Mouse (Mus musculus) kidney, postnatal 36 days (tissue): ENCODE measurements around the gene Ctnna3.
"Not testable (repeated sequence)": the region's sequence is repeated elsewhere in the genome, so short reads cannot be mapped to it uniquely, and the experiment has no call there.

Source experiments
- DNase-seq, 2 experiments: peaks; one replicate each; pipeline ENCODE4 v3.0.0; 2021 to 2022; ENCODE audit warnings: mixed read lengths in 2 of 2

The Ctnna3 gene

DNA sequence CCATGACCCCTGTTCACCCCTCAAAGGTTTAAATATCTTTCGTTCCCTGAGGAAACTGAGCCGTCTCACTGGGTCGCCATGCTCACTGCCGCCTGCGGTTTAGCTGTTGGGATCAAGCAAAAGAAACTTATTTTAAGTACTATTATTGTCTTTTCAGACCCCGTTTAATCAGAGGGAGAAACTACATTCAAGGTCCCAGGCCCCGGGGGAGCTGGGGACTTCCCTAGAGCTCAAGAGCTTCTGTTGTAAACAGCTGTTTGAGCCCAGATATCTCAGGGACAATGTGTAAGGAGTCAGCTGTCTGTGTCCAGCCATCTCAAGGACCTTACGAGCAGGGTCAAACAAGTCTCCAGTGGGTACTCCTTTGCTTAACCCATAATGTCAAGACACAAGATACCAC is 2.8 kb upstream of the Ctnna3 start:
- no peak for DNase-seq

DNA sequence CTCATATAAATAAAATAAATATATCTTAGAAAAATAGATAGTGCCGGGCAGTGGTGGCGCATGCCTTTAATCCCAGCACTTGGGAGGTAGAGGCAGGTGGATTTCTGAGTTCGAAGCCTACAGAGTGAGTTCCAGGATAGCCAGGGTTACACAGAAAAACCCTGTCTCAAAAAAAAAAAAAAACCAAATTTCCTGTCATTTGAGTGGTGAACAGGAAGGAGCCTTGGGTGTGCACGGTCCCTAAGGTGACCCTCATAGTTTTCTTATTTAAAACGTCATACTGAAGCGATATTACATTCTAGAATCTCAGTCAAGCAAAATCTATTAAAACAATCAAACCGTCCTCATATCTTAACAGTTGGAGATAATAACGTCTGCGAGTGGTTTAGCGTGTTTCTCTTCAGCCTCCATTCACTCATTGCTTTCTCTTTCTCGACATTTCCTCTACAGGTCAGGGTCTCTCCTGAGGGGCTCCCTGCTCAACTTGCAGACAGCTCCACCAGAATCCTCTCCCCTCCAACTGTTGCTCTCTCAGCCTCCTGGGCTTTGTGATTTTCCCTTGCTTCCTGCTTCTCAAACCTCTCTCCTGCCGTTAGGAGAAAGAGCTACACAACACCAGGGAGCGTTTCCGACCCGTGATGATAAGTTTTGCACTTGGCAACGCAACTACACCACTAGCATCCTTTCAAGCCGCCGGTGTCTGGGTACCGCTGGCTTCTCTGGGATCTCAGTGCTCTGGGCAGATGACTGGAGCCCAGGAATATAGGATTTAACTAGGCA is 1.5 kb upstream of the Ctnna3 start:
- peak; percentile 35 to 47 for DNase-seq

DNA sequence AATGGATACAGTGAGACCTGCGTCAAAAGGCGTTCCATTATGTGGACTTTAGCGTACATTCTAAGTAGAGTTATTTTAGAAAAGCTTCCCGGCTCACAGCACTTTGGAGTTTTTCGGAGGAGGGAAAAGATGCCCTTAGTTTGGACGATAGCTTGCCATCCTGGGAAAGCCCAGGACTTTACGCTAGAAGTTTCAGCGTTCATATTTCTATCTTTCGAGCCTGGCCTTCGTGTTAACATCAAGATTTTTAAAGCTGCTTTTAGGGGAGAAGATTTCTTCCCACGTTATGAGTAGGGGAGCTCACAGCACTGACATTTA is 916 bp upstream of the Ctnna3 start:
- no peak for DNase-seq

DNA sequence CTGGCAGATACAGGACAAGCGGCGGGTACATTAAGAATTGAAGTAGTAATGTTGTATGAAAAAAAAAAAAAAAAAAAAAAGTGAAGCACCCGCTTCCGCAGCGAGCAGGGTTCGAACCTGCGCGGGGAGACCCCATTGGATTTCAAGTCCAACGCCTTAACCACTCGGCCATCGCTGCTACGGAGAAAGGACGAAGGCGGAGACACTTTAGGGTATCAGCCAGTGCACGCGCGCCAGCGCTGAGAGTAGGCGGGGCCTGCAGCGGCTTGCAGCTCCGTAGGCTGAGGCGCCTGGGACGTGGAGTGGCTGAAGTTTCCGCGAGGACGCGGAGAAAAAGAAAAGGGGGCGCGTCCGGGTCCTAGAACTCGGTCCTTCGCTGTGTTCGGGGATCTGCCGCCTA is 518 bp upstream of the Ctnna3 start:
- peak; percentile 97 for DNase-seq

DNA sequence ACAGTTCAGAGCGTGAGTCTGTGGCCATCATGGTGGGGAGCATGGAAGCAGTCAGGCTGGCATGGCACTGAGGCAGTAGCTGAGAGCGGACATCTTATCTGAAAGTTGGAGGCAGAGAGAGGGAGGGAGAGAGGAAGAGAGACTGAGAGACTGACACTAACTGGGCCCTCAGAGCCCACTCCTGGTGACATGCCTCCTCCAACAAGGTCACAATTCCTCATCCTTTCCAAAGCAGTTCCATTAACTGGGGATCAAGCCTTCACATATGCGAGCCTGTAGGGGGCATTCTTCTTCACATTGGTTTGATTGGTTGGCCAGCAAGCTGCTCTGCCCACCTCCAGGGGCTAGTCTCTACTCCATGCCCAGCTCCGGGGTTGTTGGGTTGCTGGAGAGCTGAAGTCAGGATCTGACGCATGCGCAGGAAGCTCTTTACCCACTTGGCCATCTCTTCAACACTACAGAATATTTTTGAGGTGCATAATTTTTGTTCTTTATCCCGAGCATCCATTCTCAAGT is 1.4 kb downstream of the Ctnna3 start:
- DNase-seq = no peak

DNA sequence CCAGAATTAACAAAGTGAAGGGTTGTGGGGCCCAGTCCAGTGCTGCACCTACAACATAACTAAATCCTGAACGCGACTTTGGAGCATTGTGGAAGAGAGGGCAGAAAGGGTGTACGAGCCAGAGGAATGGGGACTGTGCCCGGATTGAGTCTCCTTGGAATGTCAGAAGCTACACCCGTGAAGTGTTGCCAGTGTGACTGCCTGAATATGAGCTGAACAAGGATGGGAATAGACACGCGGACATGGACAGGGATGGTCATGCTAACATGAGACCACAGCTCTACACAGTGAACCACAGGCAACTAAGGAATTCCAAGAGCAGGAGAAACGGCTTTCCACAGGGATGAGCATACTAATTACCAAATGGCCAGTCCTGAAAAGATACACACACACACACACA is 2.2 kb downstream of the Ctnna3 start:
- DNase-seq = no peak

DNA sequence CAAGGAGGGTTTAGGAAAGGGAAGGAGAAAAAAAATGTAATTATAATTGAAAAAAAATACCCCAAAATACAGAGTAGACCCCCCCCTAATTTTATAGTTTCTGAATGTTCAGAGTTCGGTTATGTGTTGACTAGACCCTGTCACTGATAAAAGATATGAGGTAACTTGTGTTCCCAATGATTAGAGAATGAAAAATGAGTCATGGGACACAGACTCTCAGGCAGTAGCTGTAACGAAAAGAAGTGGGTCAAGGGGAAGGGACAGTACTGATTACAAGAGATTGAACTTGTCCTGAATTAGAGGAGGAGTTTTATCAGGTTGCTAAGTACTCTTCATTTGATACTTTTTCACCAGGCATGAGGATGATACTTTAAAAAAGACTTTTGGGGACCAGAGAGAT is 3.0 kb downstream of the Ctnna3 start:
- no peak for DNase-seq

DNA sequence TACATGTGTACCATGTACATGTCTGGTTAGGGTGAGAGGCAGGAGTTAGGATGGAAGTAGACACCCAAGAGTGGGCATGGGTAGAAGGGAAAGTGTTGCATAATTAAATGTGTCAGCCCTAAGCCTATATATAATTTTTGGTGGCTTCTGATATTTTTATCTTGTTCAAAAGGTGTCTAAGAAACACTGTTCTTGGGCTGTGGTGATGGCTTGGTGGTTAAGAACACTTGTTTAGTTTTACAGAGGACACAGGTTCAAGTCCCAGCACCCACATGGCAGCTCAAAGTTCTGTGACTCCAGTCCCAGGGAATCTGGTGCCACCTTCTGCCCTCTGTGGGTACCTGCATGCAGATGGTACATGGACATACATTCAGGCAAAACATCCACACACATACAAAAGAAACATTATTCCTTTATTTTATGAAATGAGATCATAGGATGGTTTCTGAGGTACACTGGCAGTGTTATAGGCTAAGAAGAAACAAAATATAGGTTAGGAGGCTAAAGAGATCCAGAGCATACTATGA is 8.9 kb downstream of the Ctnna3 start:
- DNase-seq = no peak

DNA sequence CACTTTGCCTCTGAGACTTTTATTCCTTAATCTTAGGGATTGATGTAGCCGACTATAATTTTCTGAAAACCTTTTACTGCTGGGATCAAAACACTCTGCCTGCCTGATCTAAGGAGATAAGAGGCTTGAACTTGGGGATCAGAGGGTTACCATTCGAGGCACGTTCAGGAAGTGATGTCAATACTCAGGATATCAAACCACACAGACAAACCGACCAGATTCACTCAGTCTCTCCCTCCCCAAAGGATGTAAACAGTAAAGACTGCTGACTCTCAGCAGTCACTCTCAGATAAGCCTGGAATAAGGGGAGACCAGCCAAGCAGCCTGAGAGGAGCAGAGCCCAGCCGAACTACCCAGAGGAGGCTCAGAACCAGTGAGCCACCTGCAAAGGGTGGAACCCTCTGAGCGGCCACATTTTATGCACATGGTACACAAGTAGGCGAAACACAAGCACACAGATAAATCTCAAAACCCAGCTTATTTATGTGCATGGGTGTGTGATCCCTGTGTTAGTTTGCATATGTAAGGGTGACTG is 9.9 kb downstream of the Ctnna3 start:
- no peak for DNase-seq

DNA sequence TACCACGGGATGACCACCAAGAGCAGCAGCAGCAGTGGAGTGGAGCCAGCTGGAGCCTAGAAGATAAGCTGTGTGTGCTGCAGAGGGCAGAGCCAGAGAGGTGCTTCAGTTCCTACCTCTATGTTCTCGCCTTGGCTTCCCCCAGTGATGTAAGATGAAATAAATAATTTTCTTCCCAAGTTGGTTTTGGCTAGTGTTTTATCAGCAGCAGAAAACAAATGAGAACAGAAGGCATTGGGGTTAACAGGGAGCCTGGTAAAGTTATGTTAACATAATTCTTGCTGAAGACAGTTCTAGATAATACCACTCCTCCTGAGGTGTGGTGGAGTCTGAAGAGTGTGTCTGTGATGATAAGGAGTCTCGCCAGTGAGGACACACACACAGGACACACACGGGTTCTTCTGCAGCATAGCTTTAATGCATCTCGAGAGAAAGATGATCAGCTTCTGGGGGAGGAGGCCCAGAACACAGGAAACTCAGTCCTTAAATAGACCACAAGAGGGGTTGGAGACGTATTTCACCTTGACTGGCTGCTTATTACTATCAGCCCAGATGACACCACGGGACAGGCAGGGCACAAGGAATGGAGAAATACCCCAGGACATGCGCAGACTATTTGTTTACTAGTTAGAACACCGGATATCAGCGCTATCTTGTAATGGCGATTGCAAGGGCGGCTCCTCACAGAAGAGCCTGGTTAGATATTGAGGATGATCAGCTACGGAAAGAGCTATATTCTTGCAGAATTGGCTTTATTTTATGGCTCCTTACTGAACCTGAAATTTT is 14.9 kb downstream of the Ctnna3 start:
- not testable (repeated sequence) for DNase-seq

DNA sequence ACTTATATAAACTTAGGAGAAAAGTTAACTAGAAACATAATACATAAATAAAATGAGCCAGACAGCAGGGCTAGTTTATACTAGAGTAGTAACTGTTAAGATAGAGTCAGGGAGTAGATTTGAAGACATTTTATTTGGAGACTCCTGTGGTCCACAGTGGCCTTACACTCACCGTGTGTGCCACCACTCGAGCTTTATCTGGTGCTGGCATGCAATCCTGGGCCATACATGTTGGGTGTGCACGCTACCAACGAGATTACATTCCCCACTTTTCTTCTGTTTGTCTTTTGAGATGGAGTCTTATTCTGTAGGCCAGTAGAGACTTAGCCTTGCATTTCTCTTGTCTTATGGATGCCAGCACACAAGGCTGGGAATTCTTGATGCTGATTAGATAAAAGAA is 24.0 kb downstream of the Ctnna3 start:
- no peak for DNase-seq

DNA sequence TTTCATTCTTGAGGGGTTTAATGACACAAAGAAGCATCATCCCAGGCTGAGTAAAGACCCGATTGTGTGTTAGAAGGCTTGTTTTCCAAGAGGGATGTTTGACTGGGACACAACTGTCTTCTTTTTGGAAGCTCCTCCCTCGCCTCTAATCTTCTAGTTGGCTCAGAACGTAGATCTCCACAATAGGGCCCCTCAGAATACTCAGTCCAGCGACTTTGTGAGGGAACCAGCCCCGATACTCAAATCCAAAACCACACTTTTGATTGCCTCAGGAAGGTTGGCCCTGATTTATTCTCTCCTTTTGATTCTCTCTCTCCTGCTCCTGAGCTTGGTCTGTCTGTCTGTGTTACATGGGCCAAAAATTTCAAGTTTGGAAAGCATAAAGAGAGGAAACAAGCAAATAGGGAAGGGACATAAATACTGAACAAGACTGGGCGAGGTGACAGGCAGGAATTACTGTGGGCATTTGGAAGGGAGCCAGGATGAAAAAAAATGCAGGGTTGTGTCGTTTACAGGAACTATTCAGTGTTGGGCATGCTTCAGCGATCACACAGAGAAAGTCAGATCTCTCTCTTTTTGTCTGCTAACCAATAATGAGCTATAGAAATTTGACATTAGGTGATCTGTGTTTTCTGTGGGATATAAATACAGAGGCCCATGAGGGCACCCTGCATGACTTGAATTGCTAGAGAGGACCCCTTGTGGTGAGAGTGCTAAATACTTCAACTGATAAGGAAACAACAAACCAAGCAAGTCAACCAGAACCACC is 25.4 kb downstream of the Ctnna3 start:
- DNase-seq = peak; percentile 43 to 57

DNA sequence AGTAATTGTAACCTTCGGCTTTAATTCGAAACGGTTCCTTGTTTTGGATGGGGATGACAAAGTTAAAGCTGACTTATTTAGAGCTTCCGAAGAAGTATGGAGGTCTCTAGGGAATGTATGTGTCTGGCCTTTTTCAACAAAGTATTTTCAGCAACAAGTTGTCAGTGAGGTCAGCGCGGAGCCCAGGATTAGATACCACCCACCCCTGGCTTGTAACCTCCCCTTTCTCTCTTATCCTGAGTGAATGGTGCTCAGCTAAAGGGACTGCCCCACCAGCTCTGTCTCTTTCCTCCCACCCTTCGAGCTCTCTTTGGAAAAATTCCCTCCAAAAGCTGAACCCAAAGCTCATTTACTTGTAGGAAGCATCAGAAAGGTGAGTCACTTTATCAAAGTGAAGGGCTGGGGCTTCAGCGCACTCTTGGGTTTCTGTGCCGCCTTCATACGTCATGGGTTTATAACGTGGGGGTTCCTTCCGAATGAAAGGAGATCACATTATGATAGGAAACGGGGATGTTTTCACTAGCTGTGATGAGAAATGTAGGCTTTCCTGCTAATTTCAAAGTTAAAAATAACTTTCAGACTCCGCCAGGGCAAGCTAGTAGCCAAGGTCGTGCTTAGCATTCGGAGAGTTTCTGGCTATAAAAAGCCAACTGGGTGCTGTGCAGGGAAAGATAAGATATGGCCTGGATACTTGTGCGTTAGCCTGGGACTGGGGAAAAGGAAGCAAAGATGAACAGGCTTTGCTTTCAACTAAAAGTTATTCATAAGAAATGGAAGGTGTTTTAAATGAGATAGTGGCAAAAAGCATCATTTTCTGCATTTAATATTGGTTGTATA is 27.6 kb downstream of the Ctnna3 start:
- no peak for DNase-seq

DNA sequence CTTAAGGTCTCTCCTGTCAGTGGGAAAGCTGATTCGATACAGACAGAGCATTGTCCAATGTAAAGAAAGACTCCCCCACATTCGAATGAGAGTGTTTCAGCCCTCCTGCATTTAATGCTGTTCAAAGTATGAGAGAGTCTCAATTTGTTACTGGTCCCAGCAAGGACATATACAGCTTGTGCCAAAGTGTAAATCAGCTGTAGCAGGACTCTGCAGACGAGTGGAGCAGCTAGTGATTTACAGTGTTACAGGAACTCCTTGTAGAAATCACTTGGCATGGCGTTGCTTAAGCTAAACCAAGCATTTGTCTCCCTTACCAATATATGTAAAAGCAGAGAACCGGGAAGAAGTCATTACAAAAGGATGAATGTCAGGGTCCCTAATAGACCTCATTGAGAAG is 31.0 kb downstream of the Ctnna3 start:
- no peak for DNase-seq

DNA sequence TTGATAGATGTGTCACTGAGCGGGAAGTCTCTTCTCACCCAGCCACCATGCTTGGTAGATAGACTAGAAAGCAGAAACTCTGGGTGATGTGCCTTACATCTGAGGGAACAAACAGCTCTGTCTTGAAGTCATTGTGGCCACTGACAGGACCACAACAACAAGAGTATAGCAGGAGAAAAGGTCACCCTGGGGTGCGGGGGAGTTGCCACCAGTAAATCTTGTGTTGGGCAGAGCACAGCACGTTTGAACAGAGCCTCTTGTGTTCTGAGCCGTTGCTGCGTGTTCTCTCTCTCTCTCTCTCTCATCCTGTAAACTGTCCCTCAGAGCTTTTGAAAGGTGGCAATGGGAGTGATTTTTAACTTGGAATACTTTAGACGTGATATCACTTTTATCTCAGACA is 42.6 kb downstream of the Ctnna3 start:
- DNase-seq = no peak

DNA sequence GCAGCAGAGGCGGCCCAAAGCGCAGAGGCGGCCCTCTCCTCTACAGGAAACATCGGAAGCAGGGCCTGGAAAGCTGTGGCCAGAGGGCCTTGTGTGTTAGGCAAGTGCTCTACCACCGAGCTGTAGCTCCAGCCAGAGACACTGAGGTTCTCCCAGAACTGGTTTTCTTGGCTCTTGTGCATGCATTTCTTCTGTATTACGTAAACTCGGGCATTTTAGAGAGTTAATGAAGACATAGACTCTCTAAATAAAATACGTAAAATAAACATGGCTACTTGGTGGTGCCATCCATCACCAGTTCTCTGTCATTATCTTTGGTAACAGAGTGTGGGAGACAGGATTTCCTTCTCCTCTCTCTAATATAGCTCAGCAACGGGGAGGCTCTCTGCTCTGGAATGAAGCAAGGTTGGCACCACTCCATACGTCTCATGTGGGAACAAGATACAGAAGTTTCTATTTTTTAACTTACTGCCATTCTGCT is 46.3 kb downstream of the Ctnna3 start:
- peak; percentile 26 to 42 for DNase-seq

DNA sequence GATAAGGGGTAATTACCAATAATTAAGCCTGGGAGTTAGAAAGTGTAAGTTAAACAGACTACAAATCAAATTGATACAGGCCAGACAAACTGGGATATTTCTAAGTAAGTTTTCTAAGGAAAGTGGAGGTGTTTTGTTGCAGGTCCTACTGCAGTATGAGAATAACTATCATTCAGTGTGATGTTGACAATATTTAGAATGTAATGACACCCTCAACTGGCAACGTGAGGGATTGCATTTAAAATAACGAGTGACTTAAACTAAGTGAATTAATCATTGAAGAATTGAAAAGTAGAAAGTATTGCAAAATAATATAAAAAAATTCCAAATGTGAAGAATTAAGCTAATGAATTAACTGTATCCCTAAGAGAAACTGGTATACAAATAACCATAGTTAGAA is 49.0 kb downstream of the Ctnna3 start:
- no peak for DNase-seq

DNA sequence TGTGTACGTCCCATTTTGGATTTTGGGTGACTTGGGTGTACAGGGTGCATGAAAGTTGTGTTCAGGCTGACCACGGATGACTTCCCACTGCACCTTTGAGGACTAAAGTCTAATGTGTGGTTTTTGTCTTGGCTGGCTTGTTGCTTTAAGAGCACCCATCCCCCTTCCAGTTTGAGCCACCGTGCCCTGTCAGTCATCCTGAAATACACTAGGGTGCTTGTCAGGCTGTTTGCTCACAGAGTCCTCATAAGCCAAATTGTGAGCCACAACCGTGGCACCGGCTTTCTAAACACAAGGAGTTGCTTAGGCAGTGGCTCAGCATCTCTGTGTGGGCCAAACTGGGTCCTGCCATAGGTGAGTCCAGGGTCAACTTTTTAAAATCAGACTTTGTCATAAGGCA is 50.2 kb downstream of the Ctnna3 start:
- no peak for DNase-seq

DNA sequence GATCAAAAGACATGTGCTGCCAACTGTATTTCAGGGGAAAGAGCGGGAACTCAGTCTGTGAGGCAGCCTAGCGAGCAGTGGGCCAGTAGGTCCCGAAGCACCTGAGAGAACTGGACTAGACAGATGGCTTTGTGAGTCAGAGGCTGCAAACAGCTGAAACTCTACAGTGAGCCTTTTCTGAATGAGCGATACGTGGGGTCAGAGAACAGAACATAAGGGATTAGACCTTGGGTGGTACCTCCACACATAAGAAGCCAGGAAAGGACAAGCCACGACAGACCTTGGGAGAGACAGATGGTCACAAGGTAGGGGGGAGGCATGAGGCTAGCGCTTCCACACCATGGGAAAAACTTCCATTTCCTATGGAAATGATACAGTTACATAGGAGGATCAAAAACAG is 58.4 kb downstream of the Ctnna3 start:
- DNase-seq = no peak

DNA sequence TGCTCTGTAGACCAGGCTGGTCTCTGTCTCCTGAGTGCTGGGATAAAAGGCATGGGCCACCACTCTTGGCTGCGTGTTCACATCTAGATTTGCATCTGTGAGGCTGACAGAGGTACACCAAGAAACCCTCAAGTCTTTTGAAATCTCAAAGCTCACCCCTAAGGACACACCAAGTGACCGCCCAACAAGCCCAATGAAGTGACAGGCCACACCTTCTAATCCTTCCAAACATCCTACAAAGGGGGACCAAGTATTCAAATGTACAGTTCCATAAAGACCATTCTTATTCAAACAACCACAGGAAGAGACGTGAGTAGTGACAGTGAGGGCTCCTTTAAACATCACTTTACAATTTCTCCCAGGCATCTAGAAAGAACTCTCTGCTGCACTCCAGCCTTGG is 94.1 kb downstream of the Ctnna3 start:
- no peak for DNase-seq

DNA sequence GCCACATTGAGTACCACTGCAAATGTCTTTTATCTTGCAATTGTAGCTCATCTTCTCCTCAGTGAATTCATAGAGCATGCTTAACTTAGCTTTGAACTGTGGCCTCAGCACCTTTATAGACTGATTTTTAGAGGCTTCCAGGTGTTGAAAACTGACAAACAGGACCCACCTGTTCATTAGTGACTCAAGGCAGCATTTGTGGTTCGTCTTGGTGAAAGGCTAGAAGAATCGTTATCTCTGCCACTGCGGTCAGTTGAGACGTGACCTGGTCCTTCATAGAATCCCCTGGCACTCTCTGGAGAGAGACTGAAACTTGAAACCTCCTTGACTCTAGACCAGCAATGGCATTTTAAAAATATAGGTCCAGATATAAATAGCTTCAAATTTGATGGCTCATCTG is 96.1 kb downstream of the Ctnna3 start:
- DNase-seq = no peak

DNA sequence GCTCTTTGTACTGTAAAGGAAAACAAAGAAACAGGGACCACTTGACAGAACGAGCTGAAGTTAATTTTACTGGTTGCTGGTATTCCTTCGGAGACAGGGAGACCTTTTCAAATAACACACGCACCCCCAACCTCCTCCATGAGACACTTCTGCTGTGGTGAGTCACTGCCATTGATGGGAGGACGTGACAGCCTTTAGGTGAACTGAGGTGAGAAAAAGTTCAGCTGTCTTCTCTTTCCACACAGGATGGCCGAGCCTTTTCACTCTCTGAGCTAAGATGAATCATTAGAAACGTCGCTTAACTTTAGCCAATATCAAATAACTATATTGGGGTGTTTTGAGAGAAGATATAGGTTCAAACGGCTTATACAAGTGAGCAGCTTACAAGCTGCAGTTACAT is 102.5 kb downstream of the Ctnna3 start:
- DNase-seq = no peak
